Mouse (Mus musculus): ENCODE data around the gene Fyn.
A peak's percentile ranks its signal among the peaks of the same experiment; 100 is the strongest.

Gene Fyn

GRCm38 (mm10) chr10:39512631-39513314 is 144.1 kb downstream of the Fyn start:
- no peak for DNase-seq

GRCm38 (mm10) chr10:39514916-39515315 is 146.3 kb downstream of the Fyn start:
- no peak for DNase-seq

- DNase-seq, result no peak
Observed at GRCm38 (mm10) chr10:39516541-39517133, 148.0 kb downstream of the Fyn start.

GRCm38 (mm10) chr10:39517375-39517774 is 148.7 kb downstream of the Fyn start:
- DNase-seq, result no peak

GRCm38 (mm10) chr10:39518232-39518631 is 149.6 kb downstream of the Fyn start:
- DNase-seq, result no peak

- DNase-seq, result no peak
Observed at GRCm38 (mm10) chr10:39518859-39519258, 150.2 kb downstream of the Fyn start.

GRCm38 (mm10) chr10:39520123-39520989 is 151.7 kb downstream of the Fyn start:
- peak; percentile 61 to 78 for DNase-seq

GRCm38 (mm10) chr10:39521327-39521726 is 152.7 kb downstream of the Fyn start:
- no peak for DNase-seq

GRCm38 (mm10) chr10:39521861-39522391 is 153.3 kb downstream of the Fyn start:
- DNase-seq, result no peak

- DNase-seq, result peak in 1 of 2 experiments; percentile 50
Observed at GRCm38 (mm10) chr10:39522857-39523614, 154.4 kb downstream of the Fyn start.

GRCm38 (mm10) chr10:39524355-39524754 is 155.7 kb downstream of the Fyn start:
- no peak for DNase-seq

GRCm38 (mm10) chr10:39525431-39525830 is 156.8 kb downstream of the Fyn start:
- DNase-seq, result no peak

GRCm38 (mm10) chr10:39527113-39527512 is 158.5 kb downstream of the Fyn start:
- DNase-seq, result no peak

- no peak for DNase-seq
Observed at GRCm38 (mm10) chr10:39529179-39529578, 160.5 kb downstream of the Fyn start.

GRCm38 (mm10) chr10:39532008-39532740 is 163.5 kb downstream of the Fyn start:
- DNase-seq, result peak in 1 of 2 experiments; percentile 49

GRCm38 (mm10) chr10:39532823-39533222 is 164.2 kb downstream of the Fyn start:
- no peak for DNase-seq

- peak; percentile 67 to 78 for DNase-seq
Observed at GRCm38 (mm10) chr10:39534324-39535026, 165.8 kb downstream of the Fyn start.

GRCm38 (mm10) chr10:39535347-39535746 is 166.7 kb downstream of the Fyn start:
- DNase-seq, result no peak

GRCm38 (mm10) chr10:39536258-39536657 is 167.6 kb downstream of the Fyn start:
- no peak for DNase-seq

GRCm38 (mm10) chr10:39540012-39540647 is 171.5 kb downstream of the Fyn start:
- DNase-seq, result no peak

- DNase-seq, result peak; percentile 73 to 82
Observed at GRCm38 (mm10) chr10:39540995-39541394, 172.3 kb downstream of the Fyn start.

All from kidney, postnatal 4 days (tissue).